Mouse (Mus musculus): ENCODE measurements around the gene Cc2d2a. TPM values are rescaled to one million over a fixed set of nuclear protein-coding genes. Genes with fewer than 3 reads are reported as not detected.

Cc2d2a gene
- polyA plus RNA-seq, 1 experiment, result 0.73 TPM

DNA sequence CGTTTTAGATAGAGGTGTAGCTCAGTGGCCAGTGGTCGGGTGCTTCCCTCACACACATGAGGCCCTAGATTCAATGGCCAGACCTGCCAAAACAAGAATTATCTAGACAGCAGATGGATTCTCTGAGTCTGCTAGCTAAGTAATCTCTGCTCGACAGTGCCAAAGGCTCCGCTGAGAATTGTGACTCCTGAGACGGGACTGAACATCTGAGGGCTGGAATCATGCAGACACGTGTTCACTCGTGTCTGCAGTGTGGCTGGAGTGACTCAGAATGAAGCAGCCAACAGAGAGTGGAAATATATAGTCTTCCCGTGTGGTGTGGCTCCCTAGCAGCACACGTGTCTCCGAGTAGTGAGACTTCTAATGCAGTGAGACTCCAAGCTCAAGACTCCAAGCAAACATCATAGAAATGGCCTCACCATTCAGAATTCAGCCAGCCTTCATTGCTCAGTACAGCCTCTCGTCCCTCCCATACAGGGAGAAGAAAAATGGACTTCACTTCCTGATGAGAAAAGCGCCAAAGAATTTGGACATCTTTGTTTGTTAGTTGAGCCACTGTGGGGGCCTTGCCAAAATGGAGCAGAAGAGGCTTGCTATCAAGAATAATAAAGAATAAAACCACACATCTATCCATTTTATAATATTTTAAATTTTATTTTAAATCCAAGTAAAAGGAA, 14.9 kb upstream of the Cc2d2a start:
- no peak for DNase-seq
- TF ChIP-seq POLR2A (IDR thresholded peaks at IDR 0.05; ENCODE audit: control insufficient read depth, extremely low read depth, insufficient read depth, low read length, poor library complexity), result no peak
- TF ChIP-seq CTCF (IDR thresholded peaks at IDR 0.05; ENCODE audit: borderline replicate concordance, control insufficient read depth, extremely low read depth, insufficient read depth, low read length, poor library complexity), result no peak
- Histone ChIP-seq H3K36me3 (ENCODE audit: control insufficient read depth, insufficient read depth, low read length) (no peaks in the 10 kb centered on the region), H3K27ac (ENCODE audit: control insufficient read depth, insufficient read depth, low read length) (no peak overlapping the region), H3K4me3 (ENCODE audit: control insufficient read depth, insufficient read depth, low read length) (no peak overlapping the region), H3K4me1 (replicated peaks; ENCODE audit: control insufficient read depth, insufficient read depth, low read length) (no peaks in the 10 kb centered on the region), H3K27me3 (ENCODE audit: control insufficient read depth, insufficient read depth, low read length) (no peaks in the 10 kb centered on the region)
- WGBS, result 91% methylated on average over 12 of the region's 12 CpGs

DNA sequence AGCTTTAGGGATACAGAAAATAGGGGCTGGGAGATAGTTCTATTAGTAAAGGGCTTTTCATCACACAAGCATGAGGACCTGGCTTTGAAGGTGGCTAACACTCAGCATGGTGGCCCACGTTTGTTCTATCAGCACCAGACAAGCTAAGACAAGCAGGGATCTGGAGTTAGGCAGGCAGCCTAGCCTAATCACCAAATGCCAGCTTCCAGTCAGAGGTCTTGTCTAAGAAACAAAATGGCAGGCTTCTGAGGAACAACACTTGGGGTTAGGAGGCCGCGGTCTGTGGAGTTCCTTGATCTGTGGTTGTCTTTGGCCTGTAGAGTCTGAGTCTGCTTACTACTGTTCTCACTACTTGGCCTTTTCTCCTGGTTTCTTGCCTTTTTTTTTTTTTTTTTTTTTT, 648 bp upstream of the Cc2d2a start:
- H3K36me3 ChIP-seq (ENCODE audit: control insufficient read depth, insufficient read depth, low read length), result no peaks in the 10 kb centered on the region
- H3K27me3 ChIP-seq (ENCODE audit: control insufficient read depth, insufficient read depth, low read length), result no peaks in the 10 kb centered on the region
- no peak overlapping the region for H3K27ac ChIP-seq (ENCODE audit: control insufficient read depth, insufficient read depth, low read length)
- H3K4me3 ChIP-seq (ENCODE audit: control insufficient read depth, insufficient read depth, low read length), result no peak overlapping the region
- WGBS, result 93% methylated on average over 3 of the region's 3 CpGs
- TF ChIP-seq CTCF (IDR thresholded peaks at IDR 0.05; ENCODE audit: borderline replicate concordance, control insufficient read depth, extremely low read depth, insufficient read depth, low read length, poor library complexity) (no peak), POLR2A (IDR thresholded peaks at IDR 0.05; ENCODE audit: control insufficient read depth, extremely low read depth, insufficient read depth, low read length, poor library complexity) (no peak)
- H3K4me1 ChIP-seq (replicated peaks; ENCODE audit: control insufficient read depth, insufficient read depth, low read length), result no peaks in the 10 kb centered on the region
- no peak for DNase-seq

DNA sequence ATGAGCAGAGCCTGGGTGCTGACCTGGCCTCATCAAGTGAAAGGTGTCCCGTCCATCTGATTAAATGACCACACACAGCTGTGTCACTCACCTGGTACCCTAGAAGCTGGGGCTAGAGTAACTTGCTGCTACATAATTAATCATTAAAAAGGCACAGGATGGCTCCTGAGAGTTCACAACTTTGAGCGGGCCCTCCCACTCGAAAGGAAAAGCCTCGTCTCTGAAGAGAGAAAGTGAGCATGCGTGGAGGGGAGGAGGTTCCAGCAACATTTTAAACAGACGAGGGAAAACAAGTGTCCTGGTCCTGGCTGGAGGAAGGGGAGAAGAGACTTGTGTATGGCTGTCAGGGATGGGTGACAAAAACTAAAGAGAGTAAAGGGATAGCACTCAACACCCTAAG, 1.4 kb downstream of the Cc2d2a start:
- Histone ChIP-seq H3K27me3 (ENCODE audit: control insufficient read depth, insufficient read depth, low read length) (no peaks in the 10 kb centered on the region), H3K4me1 (replicated peaks; ENCODE audit: control insufficient read depth, insufficient read depth, low read length) (no peaks in the 10 kb centered on the region), H3K36me3 (ENCODE audit: control insufficient read depth, insufficient read depth, low read length) (no peaks in the 10 kb centered on the region), H3K4me3 (ENCODE audit: control insufficient read depth, insufficient read depth, low read length) (no peak overlapping the region), H3K27ac (ENCODE audit: control insufficient read depth, insufficient read depth, low read length) (no peak overlapping the region)
- TF ChIP-seq POLR2A (IDR thresholded peaks at IDR 0.05; ENCODE audit: control insufficient read depth, extremely low read depth, insufficient read depth, low read length, poor library complexity) (no peak), CTCF (IDR thresholded peaks at IDR 0.05; ENCODE audit: borderline replicate concordance, control insufficient read depth, extremely low read depth, insufficient read depth, low read length, poor library complexity) (no peak)
- DNase-seq, result no peak
- 89% methylated on average over 6 of the region's 6 CpGs for WGBS

GRCm38 (mm10) chr5:43665144-43665543, 3.0 kb downstream of the Cc2d2a start:
- Histone ChIP-seq H3K27ac (ENCODE audit: control insufficient read depth, insufficient read depth, low read length) (no peak overlapping the region), H3K36me3 (ENCODE audit: control insufficient read depth, insufficient read depth, low read length) (no peaks in the 10 kb centered on the region), H3K4me3 (ENCODE audit: control insufficient read depth, insufficient read depth, low read length) (no peak overlapping the region), H3K27me3 (ENCODE audit: control insufficient read depth, insufficient read depth, low read length) (no peaks in the 10 kb centered on the region), H3K4me1 (replicated peaks; ENCODE audit: control insufficient read depth, insufficient read depth, low read length) (no peaks in the 10 kb centered on the region)
- WGBS, result 90% methylated on average over 5 of the region's 5 CpGs
- DNase-seq, result no peak
- no peak for TF ChIP-seq POLR2A (IDR thresholded peaks at IDR 0.05; ENCODE audit: control insufficient read depth, extremely low read depth, insufficient read depth, low read length, poor library complexity)
- no peak for TF ChIP-seq CTCF (IDR thresholded peaks at IDR 0.05; ENCODE audit: borderline replicate concordance, control insufficient read depth, extremely low read depth, insufficient read depth, low read length, poor library complexity)

DNA sequence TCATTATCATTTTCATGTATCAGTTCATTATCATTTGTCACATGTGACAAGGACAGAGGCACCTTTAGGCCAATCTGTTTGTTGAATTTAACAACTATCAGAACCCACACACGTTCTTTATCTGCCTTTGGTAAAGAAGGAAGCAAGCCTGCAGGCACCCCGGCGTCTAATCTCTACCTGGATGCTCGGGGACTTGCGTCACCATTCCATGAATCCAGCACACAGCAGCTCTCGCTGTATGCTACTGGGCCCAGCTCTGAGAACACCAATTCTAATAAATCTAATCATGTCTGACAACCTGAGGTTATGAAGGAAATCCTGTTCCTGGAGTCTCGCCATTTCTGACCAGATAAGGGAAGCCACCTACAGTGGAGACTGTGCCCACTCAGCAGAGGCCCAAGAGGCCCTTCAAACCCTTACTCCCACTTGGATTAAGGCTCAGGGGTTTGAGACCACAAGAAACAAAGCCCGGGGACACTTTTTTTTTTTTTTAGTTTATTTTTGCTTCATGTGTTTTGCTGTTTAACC, 7.0 kb downstream of the Cc2d2a start:
- Histone ChIP-seq H3K4me3 (ENCODE audit: control insufficient read depth, insufficient read depth, low read length) (no peak overlapping the region), H3K27me3 (ENCODE audit: control insufficient read depth, insufficient read depth, low read length) (no peaks in the 10 kb centered on the region), H3K4me1 (replicated peaks; ENCODE audit: control insufficient read depth, insufficient read depth, low read length) (no peaks in the 10 kb centered on the region; the same call in 1 of the 2 replicates), H3K27ac (ENCODE audit: control insufficient read depth, insufficient read depth, low read length) (no peak overlapping the region), H3K36me3 (ENCODE audit: control insufficient read depth, insufficient read depth, low read length) (no peaks in the 10 kb centered on the region)
- TF ChIP-seq CTCF (IDR thresholded peaks at IDR 0.05; ENCODE audit: borderline replicate concordance, control insufficient read depth, extremely low read depth, insufficient read depth, low read length, poor library complexity), result no peak
- no peak for DNase-seq
- WGBS, result 67% methylated on average over 8 of the region's 8 CpGs

- no peaks in the 10 kb centered on the region for H3K36me3 ChIP-seq (ENCODE audit: control insufficient read depth, insufficient read depth, low read length)
- TF ChIP-seq POLR2A (IDR thresholded peaks at IDR 0.05; ENCODE audit: control insufficient read depth, extremely low read depth, insufficient read depth, low read length, poor library complexity) (no peak), CTCF (IDR thresholded peaks at IDR 0.05; ENCODE audit: borderline replicate concordance, control insufficient read depth, extremely low read depth, insufficient read depth, low read length, poor library complexity) (no peak)
- H3K27me3 ChIP-seq (ENCODE audit: control insufficient read depth, insufficient read depth, low read length), result no peaks in the 10 kb centered on the region
- 34% methylated on average over 12 of the region's 12 CpGs for WGBS
- H3K4me1 ChIP-seq (replicated peaks; ENCODE audit: control insufficient read depth, insufficient read depth, low read length), result no peaks in the 10 kb centered on the region; the same call in 1 of the 2 replicates
- no peak overlapping the region for H3K4me3 ChIP-seq (ENCODE audit: control insufficient read depth, insufficient read depth, low read length)
- DNase-seq, result peak; percentile 33
- no peak overlapping the region for H3K27ac ChIP-seq (ENCODE audit: control insufficient read depth, insufficient read depth, low read length)
Observed at GRCm38 (mm10) chr5:43672177-43672911, 10.2 kb downstream of the Cc2d2a start.

All from thymus, adult 2 months (tissue).